Mouse (Mus musculus): ENCODE data around the gene Tut1. TPM values are rescaled to one million over a fixed set of nuclear protein-coding genes. Genes with fewer than 3 reads are reported as not detected.

The Tut1 gene
- 29.1 and 31.8 TPM in 2 replicates for polyA plus RNA-seq (2015; fragmentation: Nextera tagmentation; extraction: Ambion mirVana)

DNA sequence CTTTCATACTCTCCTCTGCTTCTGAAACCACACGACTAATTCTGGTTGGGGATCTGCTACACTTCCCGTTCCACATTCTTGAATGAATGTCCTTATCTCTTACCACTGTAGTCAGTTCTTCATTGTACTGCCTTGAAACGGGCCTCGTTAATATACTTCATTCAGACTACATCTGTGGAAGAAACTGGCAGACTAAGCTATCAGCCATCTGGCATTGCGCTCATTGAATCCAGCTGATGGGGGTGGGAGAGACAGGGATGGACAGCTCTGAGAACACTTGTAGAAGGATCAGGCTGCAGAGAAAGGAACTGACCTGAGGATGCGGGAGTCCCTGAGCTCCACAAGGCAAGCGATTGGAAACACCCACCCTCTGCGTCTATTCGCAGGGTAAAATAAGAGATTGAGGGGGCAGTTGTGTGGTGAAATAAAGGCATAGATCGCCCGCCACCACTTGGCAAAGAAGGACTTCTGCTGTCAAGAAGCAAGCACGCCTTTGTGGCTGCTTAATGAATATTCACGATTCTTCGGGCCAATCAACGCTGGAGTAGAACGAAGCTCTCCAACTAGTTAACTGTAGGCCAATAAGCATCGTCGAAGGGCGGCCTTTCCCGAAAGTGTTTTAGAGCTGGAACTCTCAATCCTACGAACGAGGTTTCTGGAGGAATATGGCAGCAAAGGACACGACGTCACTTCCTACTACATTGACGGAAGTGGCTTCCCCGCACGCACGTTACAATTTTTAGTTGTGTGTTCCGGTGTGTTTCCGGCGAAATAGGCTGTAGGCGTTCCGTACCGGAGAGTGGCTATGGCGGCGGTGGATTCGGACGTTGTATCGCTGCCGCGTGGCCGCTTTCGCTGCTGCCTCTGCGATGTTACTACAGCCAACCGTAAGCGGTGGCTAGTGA, at the start of gene Tut1:
Gene Tut1, plus strand, starts transcription at position 713 of the 905 bp plus-strand sequence.
- H3K4me3 ChIP-seq (replicated peaks), result peak within 1 kb of the TSS; percentile 92
- H3K36me3 ChIP-seq, result peaks cover 36% of the 10 kb centered on the region
- no peaks in the 10 kb centered on the region for H3K27me3 ChIP-seq (replicated peaks)
- ATAC-seq (ENCODE audit: insufficient read depth, low FRiP score, low read depth), result peak; percentile 95
- no peaks in the 10 kb centered on the region for H3K9me3 ChIP-seq
- H3K4me2 ChIP-seq, result peak within 1 kb of the TSS; percentile 79
- H3K27ac ChIP-seq, result peak within 1 kb of the TSS; percentile 83
- H3K9ac ChIP-seq, result peak within 1 kb of the TSS; percentile 77
- WGBS, result 3% methylated on average over 46 of the region's 46 CpGs
- peaks cover 16% of the 10 kb centered on the region; the same call in 1 of the 2 replicates for H3K4me1 ChIP-seq

DNA sequence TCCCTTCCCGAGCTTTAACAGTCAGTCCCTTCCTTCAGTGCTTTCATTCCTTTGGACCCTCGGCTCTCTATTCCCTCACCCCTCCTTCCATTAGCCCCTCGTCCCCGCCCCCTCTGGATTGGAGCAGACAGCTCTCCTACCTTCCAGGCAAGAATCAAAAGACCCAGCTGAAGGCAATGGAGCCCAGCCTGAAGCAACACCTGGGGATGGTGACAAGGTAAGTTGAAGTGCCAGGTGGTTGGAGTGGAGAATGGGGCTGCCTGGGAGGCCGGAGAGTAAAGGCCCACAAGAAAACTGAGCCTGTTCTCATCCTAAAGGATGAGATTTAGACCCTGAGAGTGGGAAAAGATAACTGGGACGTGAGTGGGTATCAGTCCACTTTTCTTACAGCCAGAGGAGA, 45.1 kb upstream of the Tut1 start:
- Histone ChIP-seq H3K36me3 (peaks cover 78% of the 10 kb centered on the region), H3K27ac (no peak overlapping the region), H3K9ac (no peak overlapping the region), H3K4me3 (replicated peaks) (no peak overlapping the region), H3K27me3 (replicated peaks) (no peaks in the 10 kb centered on the region), H3K4me1 (no peaks in the 10 kb centered on the region), H3K4me2 (no peak overlapping the region), H3K9me3 (no peaks in the 10 kb centered on the region)
- no peak for ATAC-seq (ENCODE audit: insufficient read depth, low FRiP score, low read depth)
- 85% methylated on average over 6 of the region's 6 CpGs for WGBS

DNA sequence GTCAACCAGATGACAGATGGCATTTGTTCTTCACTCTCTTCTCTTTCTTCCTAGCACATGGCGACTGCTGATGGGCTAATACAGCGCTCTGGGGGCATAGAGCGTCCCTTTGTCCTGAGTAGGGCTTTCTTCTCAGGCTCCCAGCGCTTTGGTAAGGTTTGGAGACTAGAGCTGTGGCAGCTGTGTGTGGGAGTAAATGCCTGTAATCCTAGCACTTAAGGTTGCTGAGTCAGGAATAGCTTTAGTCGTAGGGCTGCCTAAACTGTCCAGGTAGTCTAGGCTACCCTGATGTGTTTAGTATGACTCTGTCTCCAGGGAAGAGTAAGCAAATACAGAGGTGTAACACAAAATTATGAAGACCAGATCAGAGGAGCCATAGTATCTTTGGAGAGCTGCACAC, 41.8 kb upstream of the Tut1 start:
- no peaks in the 10 kb centered on the region for H3K4me1 ChIP-seq
- WGBS, result 87% methylated on average over 5 of the region's 5 CpGs
- ATAC-seq (ENCODE audit: insufficient read depth, low FRiP score, low read depth), result no peak

DNA sequence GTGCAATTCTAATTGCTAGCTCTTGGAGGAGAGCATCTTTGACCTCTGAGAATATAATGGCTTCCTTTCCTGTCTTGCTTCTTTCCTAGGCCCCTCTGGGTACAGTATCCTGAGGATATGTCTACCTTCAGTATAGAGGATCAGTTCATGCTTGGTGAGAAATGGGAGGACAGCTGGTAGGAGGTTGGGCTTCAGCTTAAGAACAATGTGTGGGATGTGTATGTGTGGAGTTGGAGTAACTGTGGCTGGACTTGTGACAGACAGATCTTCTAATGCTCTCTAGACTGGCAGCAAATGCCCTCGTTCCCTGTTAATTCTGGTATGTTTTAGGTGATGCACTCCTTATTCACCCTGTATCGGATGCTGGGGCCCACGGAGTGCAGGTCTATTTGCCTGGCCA, 39.4 kb upstream of the Tut1 start:
- H3K9ac ChIP-seq, result no peak overlapping the region
- no peaks in the 10 kb centered on the region for H3K27me3 ChIP-seq (replicated peaks)
- no peak overlapping the region for H3K4me2 ChIP-seq
- 90% methylated on average over 3 of the region's 3 CpGs for WGBS
- no peaks in the 10 kb centered on the region for H3K4me1 ChIP-seq
- H3K4me3 ChIP-seq (replicated peaks), result no peak overlapping the region
- H3K27ac ChIP-seq, result no peak overlapping the region
- ATAC-seq (ENCODE audit: insufficient read depth, low FRiP score, low read depth), result no peak
- no peaks in the 10 kb centered on the region for H3K9me3 ChIP-seq
- peaks cover 73% of the 10 kb centered on the region for H3K36me3 ChIP-seq

More for the DNA sequence above, 41.8 kb upstream of the Tut1 start:
- no peak overlapping the region for H3K4me3 ChIP-seq (replicated peaks)
- H3K27me3 ChIP-seq (replicated peaks), result no peaks in the 10 kb centered on the region
- H3K9me3 ChIP-seq, result no peaks in the 10 kb centered on the region
- no peak overlapping the region for H3K4me2 ChIP-seq
- H3K27ac ChIP-seq, result no peak overlapping the region
- H3K9ac ChIP-seq, result no peak overlapping the region
- peaks cover 94% of the 10 kb centered on the region for H3K36me3 ChIP-seq

DNA sequence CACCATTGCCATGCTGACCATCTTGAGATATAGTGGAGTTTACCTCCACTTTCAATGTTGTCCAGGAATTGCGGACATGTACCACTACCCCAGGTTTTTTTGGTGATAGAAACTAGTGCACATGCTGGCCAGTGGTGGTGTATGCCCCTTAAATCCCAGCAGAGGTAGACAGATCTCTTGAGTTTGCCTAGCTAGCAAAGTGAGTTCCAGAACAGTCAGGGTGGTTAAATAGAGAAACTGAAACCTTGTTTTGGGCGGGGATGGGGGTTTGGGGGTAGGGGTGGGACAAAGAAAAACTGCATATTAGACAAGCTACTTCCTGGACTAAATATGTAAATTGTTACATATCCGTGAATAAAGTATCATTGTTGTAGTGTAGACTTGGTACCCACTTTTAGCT, 34.6 kb upstream of the Tut1 start:
- Histone ChIP-seq H3K27me3 (replicated peaks) (no peaks in the 10 kb centered on the region), H3K9ac (no peak overlapping the region), H3K36me3 (peaks cover 31% of the 10 kb centered on the region), H3K4me2 (no peak overlapping the region), H3K27ac (no peak overlapping the region), H3K4me3 (replicated peaks) (no peak overlapping the region), H3K4me1 (peaks cover 12% of the 10 kb centered on the region; the same call in 1 of the 2 replicates), H3K9me3 (no peaks in the 10 kb centered on the region)
- ATAC-seq (ENCODE audit: insufficient read depth, low FRiP score, low read depth), result no peak
- 88% methylated on average over 3 of the region's 3 CpGs for WGBS

DNA sequence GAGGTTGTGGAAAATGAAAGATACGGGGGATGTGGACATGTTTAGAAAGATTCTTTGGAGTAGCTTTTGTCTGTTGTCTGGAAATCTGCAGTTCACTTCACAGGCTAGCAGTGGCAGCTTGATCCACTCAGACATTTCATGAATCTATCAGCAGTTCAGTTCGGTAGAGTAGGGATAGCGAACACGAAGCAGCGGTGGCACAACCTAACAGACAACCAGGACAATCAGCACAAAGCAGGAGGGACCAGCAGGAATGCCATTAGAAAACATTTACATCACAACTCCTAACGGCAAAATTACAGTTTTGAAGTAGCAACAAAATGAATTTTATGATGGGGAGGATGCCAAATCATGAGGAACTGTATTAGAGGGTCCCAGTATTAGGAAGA, 34.0 kb upstream of the Tut1 start:
- no peak for ATAC-seq (ENCODE audit: insufficient read depth, low FRiP score, low read depth)
- Histone ChIP-seq H3K4me2 (peak overlapping the region; percentile 65), H3K36me3 (peaks cover 24% of the 10 kb centered on the region), H3K27ac (peak overlapping the region; percentile 89), H3K9ac (no peak overlapping the region), H3K4me1 (peaks cover 12% of the 10 kb centered on the region; the same call in 1 of the 2 replicates), H3K9me3 (no peaks in the 10 kb centered on the region), H3K27me3 (replicated peaks) (no peaks in the 10 kb centered on the region), H3K4me3 (replicated peaks) (peak overlapping the region; percentile 79)
- 62% methylated on average over 6 of the region's 6 CpGs for WGBS

DNA sequence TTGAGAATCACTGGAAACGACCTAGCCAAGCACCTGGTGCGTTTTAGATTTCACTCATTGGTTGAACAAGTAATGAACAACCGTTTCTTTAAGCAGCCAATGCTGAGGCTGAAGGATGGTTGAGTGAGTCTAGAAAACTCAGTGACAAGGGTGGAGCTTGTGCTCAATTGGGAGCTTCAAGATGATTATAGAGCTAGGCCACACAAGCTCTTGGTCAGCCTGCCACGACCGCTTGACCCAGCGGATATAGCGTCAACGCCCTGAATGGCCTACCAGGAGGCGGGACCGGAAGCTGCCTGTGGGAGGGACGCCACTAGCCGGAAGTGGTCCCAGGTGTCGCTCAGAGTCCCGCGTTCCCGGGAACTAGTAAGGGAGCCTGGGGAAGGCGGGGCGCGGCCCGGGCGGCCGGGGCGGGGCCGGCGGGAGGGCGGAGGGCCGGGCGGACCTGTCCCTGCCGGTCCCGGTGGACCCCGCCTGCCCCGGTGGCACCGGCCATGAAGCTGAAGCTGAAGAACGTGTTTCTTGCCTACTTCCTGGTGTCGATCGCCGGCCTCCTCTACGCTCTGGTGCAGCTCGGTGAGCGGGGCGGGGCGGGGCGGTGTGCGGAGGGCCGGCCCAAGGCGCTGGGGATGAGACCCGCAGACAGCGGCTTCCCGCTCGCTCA, 33.4 kb upstream of the Tut1 start, which contains the start of gene B3gat3:
Gene B3gat3, plus strand, starts transcription at position 302 of the 664 bp plus-strand sequence.
- H3K27ac ChIP-seq, result peak within 1 kb of the TSS; percentile 89
- H3K9me3 ChIP-seq, result no peaks in the 10 kb centered on the region
- ATAC-seq (ENCODE audit: insufficient read depth, low FRiP score, low read depth), result peak; percentile 97
- peaks cover 19% of the 10 kb centered on the region for H3K36me3 ChIP-seq
- H3K4me3 ChIP-seq (replicated peaks), result peak within 1 kb of the TSS; percentile 79
- H3K4me2 ChIP-seq, result peak within 1 kb of the TSS; percentile 65
- H3K4me1 ChIP-seq, result peaks cover 12% of the 10 kb centered on the region; the same call in 1 of the 2 replicates
- peak within 1 kb of the TSS; percentile 64 for H3K9ac ChIP-seq
- WGBS, result 3% methylated on average over 49 of the region's 50 CpGs
- no peaks in the 10 kb centered on the region for H3K27me3 ChIP-seq (replicated peaks)

DNA sequence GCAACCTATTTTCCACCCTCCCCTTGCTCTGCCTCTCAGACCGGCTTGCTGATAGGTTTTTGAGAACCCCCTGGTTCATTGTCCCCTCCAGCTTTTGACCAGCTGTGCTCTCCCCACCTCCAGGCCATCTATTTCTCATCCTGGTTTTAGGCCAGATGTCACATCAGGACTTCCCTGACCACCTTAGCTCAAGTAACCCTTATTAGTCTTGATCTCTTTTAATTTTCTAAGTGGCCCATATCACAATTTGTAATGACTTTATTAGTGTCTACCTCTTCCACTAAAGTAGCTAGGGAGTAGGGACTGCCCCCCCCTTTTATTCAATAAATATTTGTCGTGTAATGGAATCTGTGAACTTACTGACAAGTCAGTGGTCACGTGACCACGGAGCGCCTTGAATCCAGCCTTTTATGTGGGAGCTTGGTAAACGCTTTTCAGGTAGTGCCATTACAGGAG, 32.8 kb upstream of the Tut1 start:
- Histone ChIP-seq H3K4me2 (peak overlapping the region; percentile 65), H3K27ac (peak overlapping the region; percentile 89), H3K27me3 (replicated peaks) (no peaks in the 10 kb centered on the region), H3K4me3 (replicated peaks) (peak overlapping the region; percentile 79), H3K4me1 (peaks cover 12% of the 10 kb centered on the region; the same call in 1 of the 2 replicates), H3K36me3 (peaks cover 17% of the 10 kb centered on the region), H3K9me3 (no peaks in the 10 kb centered on the region), H3K9ac (peak overlapping the region; percentile 64)
- under 1% methylated on average over 6 of the region's 6 CpGs for WGBS
- ATAC-seq (ENCODE audit: insufficient read depth, low FRiP score, low read depth), result peak; percentile 17; the same call in 1 of the 2 replicates

DNA sequence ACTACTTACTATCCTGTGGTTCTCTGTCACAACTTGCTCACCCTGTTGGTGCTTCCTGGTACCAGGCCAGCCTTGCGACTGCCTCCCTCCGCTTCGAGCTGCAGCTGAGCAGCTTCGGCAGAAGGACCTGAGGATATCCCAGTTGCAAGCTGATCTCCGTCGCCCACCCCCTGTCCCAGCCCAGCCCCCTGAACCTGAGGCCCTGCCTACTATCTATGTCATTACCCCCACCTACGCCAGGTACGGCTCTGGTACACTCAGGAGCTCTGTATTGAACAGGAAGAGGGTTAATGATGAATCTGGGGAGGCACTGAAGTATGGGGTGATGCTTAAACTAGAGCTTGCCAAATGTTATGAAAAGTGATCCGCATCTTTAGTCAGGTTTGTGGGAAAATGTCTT, 31.9 kb upstream of the Tut1 start:
- no peak for ATAC-seq (ENCODE audit: insufficient read depth, low FRiP score, low read depth)
- Histone ChIP-seq H3K27ac (no peak overlapping the region), H3K4me1 (peaks cover 12% of the 10 kb centered on the region; the same call in 1 of the 2 replicates), H3K9ac (no peak overlapping the region), H3K27me3 (replicated peaks) (no peaks in the 10 kb centered on the region), H3K4me3 (replicated peaks) (peak overlapping the region; percentile 79; the same call in 1 of the 2 replicates), H3K4me2 (peak overlapping the region; percentile 65), H3K9me3 (no peaks in the 10 kb centered on the region), H3K36me3 (peaks cover 9% of the 10 kb centered on the region; the same call in 1 of the 2 replicates)
- 75% methylated on average over 9 of the region's 9 CpGs for WGBS

DNA sequence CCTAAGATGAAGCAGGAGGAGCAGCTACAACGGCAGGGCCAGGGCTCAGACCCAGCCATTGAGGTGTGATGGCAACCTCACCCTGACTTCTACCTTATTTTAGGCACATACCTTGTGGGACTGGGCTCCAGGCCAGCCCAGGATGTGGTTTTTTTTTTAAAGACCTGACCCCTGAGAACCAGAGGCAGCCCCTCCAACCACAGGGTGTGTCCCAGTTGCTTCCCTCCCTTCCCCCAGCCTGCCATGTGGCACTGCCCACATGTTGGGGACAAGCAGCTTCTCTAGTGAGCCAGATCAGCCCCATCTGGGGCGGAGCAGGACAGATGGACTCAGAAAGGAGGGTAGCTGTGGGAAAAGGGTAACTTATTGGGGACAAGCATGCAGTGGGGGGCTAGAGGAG, 26.9 kb upstream of the Tut1 start:
- Histone ChIP-seq H3K36me3 (0 out of 2 replicates have a peak, but pooled peaks cover 6% of the 10 kb centered on the region), H3K9ac (no peak overlapping the region), H3K27ac (no peak overlapping the region), H3K4me1 (peaks cover 23% of the 10 kb centered on the region), H3K27me3 (replicated peaks) (no peaks in the 10 kb centered on the region), H3K4me2 (no peak overlapping the region), H3K9me3 (no peaks in the 10 kb centered on the region), H3K4me3 (replicated peaks) (no peak overlapping the region)
- no peak for ATAC-seq (ENCODE audit: insufficient read depth, low FRiP score, low read depth)
- 82% methylated on average over 2 of the region's 2 CpGs for WGBS

DNA sequence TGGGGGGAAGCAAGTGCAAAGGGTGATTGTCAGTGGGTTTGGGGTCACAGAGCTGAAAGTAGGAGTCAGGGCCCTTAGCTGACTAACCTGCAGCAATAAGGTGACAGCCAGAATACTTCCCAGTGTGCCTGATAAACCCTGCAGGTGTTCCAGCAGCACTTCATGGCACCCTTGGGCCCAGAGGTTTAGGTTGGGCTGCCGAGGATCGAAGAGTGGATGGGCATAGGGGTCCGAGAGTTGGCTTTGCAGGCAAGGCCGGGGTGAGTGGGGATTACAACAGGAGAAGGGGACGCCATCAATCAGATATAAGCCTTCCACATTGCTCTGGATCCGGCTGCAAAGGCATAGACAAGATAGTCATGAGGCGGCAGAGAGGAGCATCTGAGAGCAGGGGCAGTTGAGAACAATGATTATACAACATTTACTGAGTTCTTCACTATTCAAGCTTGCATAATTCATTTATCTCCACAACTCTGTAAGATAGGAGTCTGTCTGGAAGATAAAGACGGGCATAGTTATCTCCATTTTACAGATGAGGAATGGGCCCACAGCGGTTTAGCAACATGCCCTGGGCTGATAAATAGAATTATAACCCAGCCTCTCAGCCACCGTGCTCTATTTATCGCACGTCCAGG, 25.6 kb upstream of the Tut1 start:
- no peaks in the 10 kb centered on the region for H3K27me3 ChIP-seq (replicated peaks)
- H3K36me3 ChIP-seq, result 0 out of 2 replicates have a peak, but pooled peaks cover 7% of the 10 kb centered on the region
- H3K4me3 ChIP-seq (replicated peaks), result no peak overlapping the region
- ATAC-seq (ENCODE audit: insufficient read depth, low FRiP score, low read depth), result no peak
- H3K4me1 ChIP-seq, result peaks cover 22% of the 10 kb centered on the region
- WGBS, result 79% methylated on average over 12 of the region's 12 CpGs
- no peak overlapping the region for H3K27ac ChIP-seq
- H3K9me3 ChIP-seq, result no peaks in the 10 kb centered on the region
- H3K4me2 ChIP-seq, result no peak overlapping the region
- no peak overlapping the region for H3K9ac ChIP-seq

All from stomach, embryonic 15.5 days (tissue).